Mouse (Mus musculus): ENCODE results near the gene Rprml. TPM values are rescaled to one million over a fixed set of nuclear protein-coding genes. Genes with fewer than 3 reads are reported as not detected.

The Rprml gene
- total and polyA plus RNA-seq, 3 experiments, result not detected

GRCm38 (mm10) chr11:103693241-103693640 is 43.9 kb downstream of the Rprml start:
- DNase-seq (ENCODE audit: low read depth, low spot score), result no peak
- no peak overlapping the region for H3K27ac ChIP-seq (ENCODE audit: control insufficient read depth, low read depth, low read length)
- H3K9me3 ChIP-seq (replicated peaks; ENCODE audit: insufficient read depth, low read length), result no peaks in the 10 kb centered on the region
- H3K4me1 ChIP-seq (ENCODE audit: control insufficient read depth in 1 of 2, insufficient read depth in 2 of 2, low read length in 2 of 2), result peaks cover 1 to 2% of the 10 kb centered on the region in 2 experiments; a peak in 3 of 4 replicates
- TF ChIP-seq SMC3 (IDR thresholded peaks at IDR 0.05; ENCODE audit: low read depth, low read length), result no peak
- TF ChIP-seq JUND (IDR thresholded peaks at IDR 0.05; ENCODE audit: low read depth, low read length), result no peak
- TF ChIP-seq UBTF (IDR thresholded peaks at IDR 0.05; ENCODE audit: borderline replicate concordance, insufficient read depth, low read depth, low read length), result no peak
- TF ChIP-seq ZMIZ1 (IDR thresholded peaks at IDR 0.05; ENCODE audit: low read depth, low read length), result no peak
- TF ChIP-seq SIN3A (IDR thresholded peaks at IDR 0.05; ENCODE audit: low read length), result no peak
- TF ChIP-seq ELF1 (IDR thresholded peaks at IDR 0.05; ENCODE audit: low read depth, low read length), result no peak
- TF ChIP-seq MXI1 (IDR thresholded peaks at IDR 0.05; ENCODE audit: low read depth, low read length), result no peak
- no peak for TF ChIP-seq CHD2 (IDR thresholded peaks at IDR 0.05; ENCODE audit: low read length)
- no peak for TF ChIP-seq MYC (IDR thresholded peaks at IDR 0.05; ENCODE audit: low read depth, low read length)
- no peak for TF ChIP-seq ZNF384 (IDR thresholded peaks at IDR 0.05; ENCODE audit: low read depth, low read length)
- TF ChIP-seq E2F4 (IDR thresholded peaks at IDR 0.05; ENCODE audit: borderline replicate concordance, low read depth, low read length), result no peak
- no peak overlapping the region for H3K4me3 ChIP-seq (ENCODE audit: control insufficient read depth in 1 of 2, insufficient read depth in 1 of 2, low read depth in 2 of 2, low read length in 2 of 2)
- no peaks in the 10 kb centered on the region for H3K27me3 ChIP-seq (ENCODE audit: control insufficient read depth in 1 of 2, insufficient read depth in 2 of 2, low read length in 2 of 2)
- H3K79me2 ChIP-seq (ENCODE audit: control insufficient read depth, insufficient read depth, low read length, poor library complexity), result peaks cover 46% of the 10 kb centered on the region
- H3K36me3 ChIP-seq (ENCODE audit: control insufficient read depth in 1 of 2, insufficient read depth in 2 of 2, low read length in 2 of 2), result peaks cover 6 to 8% of the 10 kb centered on the region in 2 experiments
- H3K9ac ChIP-seq (ENCODE audit: control insufficient read depth, low read depth, low read length, poor library complexity, severe bottlenecking), result no peak overlapping the region

- H3K9me3 ChIP-seq (replicated peaks; ENCODE audit: insufficient read depth, low read length), result no peaks in the 10 kb centered on the region
- peak overlapping the region; percentile 90 for H3K27ac ChIP-seq (ENCODE audit: control insufficient read depth, low read depth, low read length)
- H3K9ac ChIP-seq (ENCODE audit: control insufficient read depth, low read depth, low read length, poor library complexity, severe bottlenecking), result peak overlapping the region; percentile 90
- peaks cover 29% of the 10 kb centered on the region for H3K79me2 ChIP-seq (ENCODE audit: control insufficient read depth, insufficient read depth, low read length, poor library complexity)
- TF ChIP-seq ZKSCAN1 (IDR thresholded peaks at IDR 0.05; ENCODE audit: low read depth, low read length) (no peak), UBTF (IDR thresholded peaks at IDR 0.05; ENCODE audit: borderline replicate concordance, insufficient read depth, low read depth, low read length) (0 out of 2 replicates have a peak, but pooled peaks have one; percentile 63), ZNF384 (IDR thresholded peaks at IDR 0.05; ENCODE audit: low read depth, low read length) (peak; percentile 26; the same call in 1 of the 2 replicates)
- no peak for DNase-seq (ENCODE audit: low read depth, low spot score)
- H3K27me3 ChIP-seq (ENCODE audit: control insufficient read depth in 1 of 2, insufficient read depth in 2 of 2, low read length in 2 of 2), result no peaks in the 10 kb centered on the region; a peak in 1 of 4 replicates
- peak overlapping the region; percentile 86 to 90 for H3K4me3 ChIP-seq (ENCODE audit: control insufficient read depth in 1 of 2, insufficient read depth in 1 of 2, low read depth in 2 of 2, low read length in 2 of 2)
- peaks cover 6 to 9% of the 10 kb centered on the region in 2 experiments for H3K36me3 ChIP-seq (ENCODE audit: control insufficient read depth in 1 of 2, insufficient read depth in 2 of 2, low read length in 2 of 2)
- H3K4me1 ChIP-seq (ENCODE audit: control insufficient read depth in 1 of 2, insufficient read depth in 2 of 2, low read length in 2 of 2), result peaks cover 2 to 3% of the 10 kb centered on the region in 2 experiments; a peak in 3 of 4 replicates
These were observed 47.6 kb downstream of the Rprml start for GRCm38 (mm10) chr11:103696851-103697564.

All from MEL (cell line).